Mouse (Mus musculus) forebrain, embryonic 14.5 days (tissue): ENCODE measurements at regions not wholly inside any gene's neighbourhood (a gene's known extent, or its start where the extent isn't known, plus 50 kb on each side); places are given as distances from the start of the nearest gene placed in this dataset.
A peak's percentile ranks its signal among the peaks of the same experiment; 100 is the strongest.

Source experiments
- ATAC-seq: fragments of 200-750 bp; cut with Nextera tagmentation; 2 replicates; pipeline ENCODE4 v1.8.0; 2017; ENCODE audit warnings: mild to moderate bottlenecking, moderate library complexity
- DNase-seq: peaks from one replicate; pipeline ENCODE4 v3.0.0-alpha.2; 2015; ENCODE audit warnings: low spot score
- H3K27ac ChIP-seq: fragments of 300-500 bp; sonication (generic); 2 replicates; pipeline ENCODE4 v1.5.1; 2014; ENCODE audit warnings: low read depth, mild to moderate bottlenecking, control low read depth, low read length, moderate library complexity
- H3K27me3 ChIP-seq: fragments of 300-500 bp; sonication (generic); replicated peaks from 2 replicates; pipeline ENCODE4 v1.6.1; 2014; ENCODE audit warnings: low read length, control low read depth, mixed read lengths; ENCODE audit not compliant: control insufficient read depth, insufficient read depth
- H3K36me3 ChIP-seq: fragments of 300-500 bp; sonication (generic); 2 replicates; pipeline ENCODE4 v1.6.1; 2014; ENCODE audit warnings: low read length, control low read depth; ENCODE audit not compliant: control insufficient read depth, insufficient read depth
- H3K4me1 ChIP-seq: fragments of 300-500 bp; sonication (generic); 2 replicates; pipeline ENCODE4 v1.6.1; 2014; ENCODE audit warnings: antibody characterized with exemption, low read length, control low read depth; ENCODE audit not compliant: control insufficient read depth, insufficient read depth
- H3K4me2 ChIP-seq: fragments of 300-500 bp; sonication (generic); 2 replicates; pipeline ENCODE4 v1.6.1; 2014; ENCODE audit warnings: mild to moderate bottlenecking, control low read depth, low read length
- H3K4me3 ChIP-seq: fragments of 300-500 bp; sonication (generic); 2 replicates; pipeline ENCODE4 v1.5.1; 2014; ENCODE audit warnings: low read depth, low read length, control low read depth
- H3K9ac ChIP-seq: fragments of 300-500 bp; sonication (generic); 2 replicates; pipeline ENCODE4 v1.6.1; 2014; ENCODE audit warnings: mild to moderate bottlenecking, low read length, control low read depth, moderate library complexity
- H3K9me3 ChIP-seq: fragments of 300-500 bp; sonication (generic); replicated peaks from 2 replicates; pipeline ENCODE4 v1.6.1; 2016; ENCODE audit warnings: low read length, control low read depth, mixed read lengths; ENCODE audit not compliant: control insufficient read depth
- WGBS: fragments of 180-500 bp; shearing (Covaris S2); extraction: QIAGEN DNeasy Blood & Tissue Kit; methylation state at CpG from one replicate; pipeline ENCODE4 v1.1.7; 2014; 5-methylcytosine and 5-hydroxymethylcytosine counted together

DNA sequence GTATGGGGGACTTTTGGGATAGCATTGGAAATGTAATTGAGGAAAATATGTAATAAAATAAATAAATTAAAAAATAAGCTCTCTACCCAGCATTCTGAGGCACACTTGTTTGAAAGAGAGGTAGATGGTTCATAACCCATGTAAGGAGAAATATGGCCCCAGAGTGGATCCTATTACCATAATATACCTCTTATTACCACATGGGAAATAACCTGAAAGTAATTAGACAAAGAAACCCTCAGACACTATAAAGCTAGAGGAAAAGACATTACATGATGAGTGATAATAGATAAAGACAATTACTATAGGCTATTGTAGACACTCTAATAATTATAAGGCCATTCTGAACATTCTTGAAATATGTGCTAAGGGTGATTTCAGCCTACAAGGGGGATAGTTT is 2444.8 kb upstream of the Gm12353 start:
- no peak overlapping the region for H3K4me2 ChIP-seq
- H3K9ac ChIP-seq, result no peak overlapping the region
- no peaks in the 10 kb centered on the region for H3K9me3 ChIP-seq
- H3K36me3 ChIP-seq, result no peaks in the 10 kb centered on the region
- no peak overlapping the region for H3K4me3 ChIP-seq
- H3K27ac ChIP-seq, result no peak overlapping the region
- H3K4me1 ChIP-seq, result no peaks in the 10 kb centered on the region
- no peak for DNase-seq
- H3K27me3 ChIP-seq, result no peaks in the 10 kb centered on the region
- no peak for ATAC-seq

GRCm38 (mm10) chr4:17163581-17163980 is 2441.7 kb upstream of the Gm12353 start:
- no peaks in the 10 kb centered on the region for H3K9me3 ChIP-seq
- peak; percentile 14 for DNase-seq

DNA sequence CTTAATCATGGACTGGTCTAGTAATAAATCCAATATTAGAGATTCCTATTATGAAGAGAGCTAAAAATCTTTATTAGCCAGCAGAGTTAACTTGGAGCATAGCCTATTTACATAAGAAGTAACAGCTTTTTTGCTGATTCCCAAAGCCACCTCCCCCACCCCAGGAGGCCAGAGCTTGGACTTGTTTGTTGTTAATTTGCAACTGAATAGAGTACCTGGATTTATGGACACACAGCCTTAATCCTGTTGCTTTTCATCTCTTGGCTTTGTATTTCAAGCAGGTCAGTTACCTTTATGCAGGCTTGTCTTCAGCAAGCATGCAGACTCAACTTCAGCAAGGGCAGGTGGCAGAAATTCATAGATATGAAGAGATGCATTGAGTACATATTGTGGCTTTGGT is 2396.5 kb upstream of the Gm12353 start:
- Histone ChIP-seq H3K9me3 (no peaks in the 10 kb centered on the region), H3K4me3 (no peak overlapping the region), H3K27me3 (no peaks in the 10 kb centered on the region), H3K27ac (no peak overlapping the region), H3K36me3 (no peaks in the 10 kb centered on the region), H3K4me1 (no peaks in the 10 kb centered on the region), H3K9ac (no peak overlapping the region), H3K4me2 (no peak overlapping the region)
- DNase-seq (no peak), ATAC-seq (no peak)

More at GRCm38 (mm10) chr4:17163581-17163980, 2441.7 kb upstream of the Gm12353 start:
- no peaks in the 10 kb centered on the region for H3K4me1 ChIP-seq
- H3K9ac ChIP-seq, result no peak overlapping the region
- no peaks in the 10 kb centered on the region for H3K36me3 ChIP-seq
- H3K27me3 ChIP-seq, result no peaks in the 10 kb centered on the region
- no peak for ATAC-seq
- no peak overlapping the region for H3K4me3 ChIP-seq
- no peak overlapping the region for H3K27ac ChIP-seq
- H3K4me2 ChIP-seq, result no peak overlapping the region
- 74% methylated on average over 2 of the region's 2 CpGs for WGBS

DNA sequence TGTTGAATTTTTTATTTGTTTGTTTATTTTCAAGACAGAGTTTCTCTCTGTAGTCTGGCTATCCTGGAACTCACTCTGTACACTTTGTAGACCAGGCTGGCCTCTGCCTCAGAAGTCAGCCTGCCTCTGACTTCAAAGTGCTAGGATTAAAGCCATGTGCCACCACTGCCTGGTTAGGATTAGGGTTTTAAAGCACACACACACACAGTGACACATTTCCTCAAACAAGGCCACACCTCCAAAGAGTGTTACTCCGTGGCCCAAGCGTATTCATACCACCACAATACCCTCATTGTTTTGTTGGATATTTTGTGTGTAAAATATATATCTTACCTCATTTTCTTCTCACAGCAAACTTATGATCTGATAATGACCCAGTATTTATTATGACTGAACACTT is 2365.4 kb upstream of the Gm12353 start:
- H3K27ac ChIP-seq, result no peak overlapping the region
- H3K4me1 ChIP-seq, result no peaks in the 10 kb centered on the region
- no peak overlapping the region for H3K9ac ChIP-seq
- H3K36me3 ChIP-seq, result no peaks in the 10 kb centered on the region
- H3K27me3 ChIP-seq, result no peaks in the 10 kb centered on the region
- no peaks in the 10 kb centered on the region for H3K9me3 ChIP-seq
- no peak overlapping the region for H3K4me2 ChIP-seq
- DNase-seq, result no peak
- no peak overlapping the region for H3K4me3 ChIP-seq
- 68% methylated on average over 2 of the region's 2 CpGs for WGBS
- no peak for ATAC-seq

DNA sequence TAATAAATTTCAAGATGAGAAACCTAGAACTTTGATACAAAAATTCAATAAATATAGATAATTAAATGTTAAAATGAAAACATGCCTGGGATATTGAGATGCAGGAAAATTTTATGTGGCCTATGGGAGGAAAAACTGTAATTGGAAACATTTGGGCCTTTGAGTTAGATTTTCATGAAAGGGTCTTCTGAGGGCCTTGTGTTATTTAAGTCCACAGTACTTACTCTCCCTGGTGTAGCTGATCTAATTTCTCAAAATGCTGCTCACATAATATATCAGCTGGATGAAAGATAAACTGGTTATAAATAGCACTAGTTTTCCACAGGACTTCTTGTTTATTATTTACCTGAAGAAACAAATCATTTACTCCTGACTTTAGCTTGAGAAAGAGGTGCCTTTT is 2364.9 kb upstream of the Gm12353 start:
- no peak for DNase-seq
- no peak overlapping the region for H3K27ac ChIP-seq
- no peaks in the 10 kb centered on the region for H3K9me3 ChIP-seq
- no peaks in the 10 kb centered on the region for H3K4me1 ChIP-seq
- H3K4me2 ChIP-seq, result no peak overlapping the region
- H3K4me3 ChIP-seq, result no peak overlapping the region
- H3K36me3 ChIP-seq, result no peaks in the 10 kb centered on the region
- no peaks in the 10 kb centered on the region for H3K27me3 ChIP-seq
- no peak overlapping the region for H3K9ac ChIP-seq
- ATAC-seq, result no peak

- no peaks in the 10 kb centered on the region for H3K4me1 ChIP-seq
- H3K27ac ChIP-seq, result no peak overlapping the region
- no peak overlapping the region for H3K4me3 ChIP-seq
- DNase-seq (peak; percentile 31), ATAC-seq (no peak; the same call in 1 of the 2 replicates)
- H3K36me3 ChIP-seq, result no peaks in the 10 kb centered on the region
- no peaks in the 10 kb centered on the region for H3K27me3 ChIP-seq
- WGBS, result 96% methylated on average over 3 of the region's 3 CpGs
- no peaks in the 10 kb centered on the region for H3K9me3 ChIP-seq
- H3K9ac ChIP-seq, result no peak overlapping the region
- H3K4me2 ChIP-seq, result no peak overlapping the region
Measured at GRCm38 (mm10) chr4:17259143-17259542, 2346.1 kb upstream of the Gm12353 start.

GRCm38 (mm10) chr4:17261704-17262103 is 2343.5 kb upstream of the Gm12353 start:
- no peaks in the 10 kb centered on the region for H3K36me3 ChIP-seq
- ATAC-seq (no peak), DNase-seq (peak; percentile 30)
- no peaks in the 10 kb centered on the region for H3K27me3 ChIP-seq
- H3K27ac ChIP-seq, result no peak overlapping the region
- H3K9ac ChIP-seq, result no peak overlapping the region
- no peaks in the 10 kb centered on the region for H3K4me1 ChIP-seq
- H3K4me3 ChIP-seq, result no peak overlapping the region
- no peak overlapping the region for H3K4me2 ChIP-seq
- H3K9me3 ChIP-seq, result no peaks in the 10 kb centered on the region

GRCm38 (mm10) chr4:17299131-17299530 is 2306.1 kb upstream of the Gm12353 start:
- Histone ChIP-seq H3K9ac (no peak overlapping the region), H3K36me3 (no peaks in the 10 kb centered on the region), H3K27me3 (no peaks in the 10 kb centered on the region), H3K4me1 (no peaks in the 10 kb centered on the region), H3K4me2 (no peak overlapping the region), H3K27ac (no peak overlapping the region), H3K4me3 (no peak overlapping the region), H3K9me3 (no peaks in the 10 kb centered on the region)
- no peak for ATAC-seq
- DNase-seq, result no peak

- H3K9me3 ChIP-seq, result no peaks in the 10 kb centered on the region
- no peak overlapping the region for H3K4me2 ChIP-seq
- no peaks in the 10 kb centered on the region for H3K4me1 ChIP-seq
- no peak overlapping the region for H3K27ac ChIP-seq
- no peak for DNase-seq
- H3K36me3 ChIP-seq, result no peaks in the 10 kb centered on the region
- no peak overlapping the region for H3K9ac ChIP-seq
- no peak overlapping the region for H3K4me3 ChIP-seq
- no peak for ATAC-seq
- H3K27me3 ChIP-seq, result no peaks in the 10 kb centered on the region
Measured at GRCm38 (mm10) chr4:17319061-17319460, 2286.2 kb upstream of the Gm12353 start.

DNA sequence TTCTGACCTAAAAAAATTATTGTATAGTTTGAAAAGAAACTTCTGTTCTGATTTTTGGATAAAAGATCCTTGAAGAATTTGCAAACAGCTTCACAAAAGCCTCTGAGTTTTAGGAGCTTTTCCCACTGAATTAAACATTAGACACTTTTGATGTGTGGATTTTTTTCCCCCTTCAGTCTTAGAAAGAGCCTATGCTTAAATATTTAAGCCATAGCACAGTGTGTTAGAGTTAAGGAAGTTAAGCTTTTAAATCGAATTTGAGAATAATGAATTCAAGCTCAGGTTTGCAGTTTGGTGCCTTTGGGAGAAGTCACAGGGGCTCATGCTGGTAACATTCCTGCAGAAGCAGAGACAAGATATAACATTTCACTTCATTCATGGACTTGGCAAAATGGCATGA is 2257.2 kb upstream of the Gm12353 start:
- no peaks in the 10 kb centered on the region for H3K9me3 ChIP-seq
- H3K4me3 ChIP-seq, result no peak overlapping the region
- 55% methylated on average over 1 of the region's 1 CpGs for WGBS
- no peak for DNase-seq
- H3K36me3 ChIP-seq, result no peaks in the 10 kb centered on the region
- no peak overlapping the region for H3K4me2 ChIP-seq
- no peak overlapping the region for H3K9ac ChIP-seq
- no peak overlapping the region for H3K27ac ChIP-seq
- H3K27me3 ChIP-seq, result no peaks in the 10 kb centered on the region
- no peak for ATAC-seq
- no peaks in the 10 kb centered on the region for H3K4me1 ChIP-seq
